Mouse (Mus musculus) B cell, adult (primary cell): ENCODE measurements around the gene Fpgs. TPM values are rescaled to one million over a fixed set of nuclear protein-coding genes. Genes with fewer than 3 reads are reported as not detected.

Experiments
- total RNA-seq: library from RNA; stranded (reverse); gene quantifications from 4 replicates; pipeline ENCODE4 v1.2.4, GENCODE M21; 2023; ENCODE audit not compliant: inconsistent age

Gene Fpgs
- total RNA-seq, result 26.9 to 36.5 TPM (median 31.6 TPM) in 4 replicates

DNA sequence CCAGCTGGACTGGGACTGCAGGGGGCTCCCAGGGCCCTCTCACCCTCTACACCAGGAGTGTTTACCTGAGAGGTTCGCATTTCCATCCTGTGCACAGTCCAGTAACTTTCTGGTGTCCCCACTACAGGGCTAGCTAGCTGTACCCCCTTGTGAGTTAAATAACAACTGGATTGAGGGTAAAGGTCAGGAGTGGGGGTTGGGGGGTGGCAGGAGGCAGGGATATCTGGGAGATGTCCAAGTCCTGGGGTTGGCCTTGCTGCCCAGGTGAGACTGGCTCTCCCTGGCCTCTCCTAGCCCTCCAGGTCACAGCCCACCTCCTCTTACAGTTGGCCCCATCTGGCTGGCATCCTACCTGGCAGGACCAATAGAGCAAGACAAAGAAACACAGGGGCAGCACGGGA, at the start of gene Fpgs:
TSS of gene Fpgs (minus strand) at position 125 of the 401 bp plus-strand sequence.

DNA sequence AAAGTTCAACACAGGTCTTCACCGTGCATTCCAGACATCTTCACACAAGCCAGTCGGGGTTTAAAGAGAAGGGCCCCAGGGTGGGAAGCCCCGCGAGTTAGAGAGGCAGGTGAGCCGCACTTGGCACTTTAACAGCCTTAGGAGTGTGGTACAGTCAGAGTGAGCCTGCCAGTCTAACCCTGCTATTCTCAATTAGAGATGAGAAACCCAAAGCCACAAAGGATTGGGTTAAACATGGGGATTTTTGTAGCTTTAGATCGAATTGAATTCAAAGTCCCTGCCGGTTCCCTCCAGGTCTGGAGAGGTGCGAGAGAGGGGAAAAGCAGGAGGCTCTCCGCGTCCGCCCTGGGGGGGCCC, 36.9 kb upstream of the Fpgs start, which contains the start of gene 6330409D20Rik:
TSS of gene 6330409D20Rik (minus strand) at position 101 of the 357 bp plus-strand sequence.

DNA sequence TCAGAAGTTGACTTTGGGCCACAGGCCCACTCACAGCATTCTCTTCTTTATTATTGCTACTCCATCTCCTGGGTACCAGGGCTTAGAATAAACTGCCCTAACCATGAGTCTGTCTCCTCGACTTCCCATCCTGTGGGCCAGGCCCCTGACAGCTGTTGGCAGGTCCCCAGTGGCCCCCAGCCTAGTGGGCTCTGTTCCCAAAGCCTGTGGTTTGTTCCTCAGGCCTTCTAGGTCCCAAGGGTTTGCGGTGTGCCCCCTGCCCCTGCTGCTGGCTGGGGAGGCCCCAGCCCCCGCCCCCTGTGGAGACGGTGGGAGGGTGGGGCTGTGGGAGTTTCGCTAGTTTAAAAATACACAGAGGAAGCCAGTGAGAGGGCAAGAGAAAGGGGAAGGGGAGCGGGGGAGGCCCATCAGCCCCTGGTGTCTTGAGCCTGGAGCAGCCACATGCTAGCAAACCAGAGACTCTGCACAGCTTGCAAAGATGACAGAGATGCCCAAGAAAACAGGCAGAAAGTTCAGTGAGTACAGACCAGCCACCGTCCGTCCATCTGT, 16.8 kb upstream of the Fpgs start, which contains the start of gene Sh2d3c:
TSS of gene Sh2d3c (plus strand) at position 375 of the 549 bp plus-strand sequence.

GRCm38 (mm10) chr2:32712934-32713817, 9.2 kb upstream of the Fpgs start, which contains the start of gene Cdk9:
Gene Cdk9 (minus strand): TSS chr2:32713076.

DNA sequence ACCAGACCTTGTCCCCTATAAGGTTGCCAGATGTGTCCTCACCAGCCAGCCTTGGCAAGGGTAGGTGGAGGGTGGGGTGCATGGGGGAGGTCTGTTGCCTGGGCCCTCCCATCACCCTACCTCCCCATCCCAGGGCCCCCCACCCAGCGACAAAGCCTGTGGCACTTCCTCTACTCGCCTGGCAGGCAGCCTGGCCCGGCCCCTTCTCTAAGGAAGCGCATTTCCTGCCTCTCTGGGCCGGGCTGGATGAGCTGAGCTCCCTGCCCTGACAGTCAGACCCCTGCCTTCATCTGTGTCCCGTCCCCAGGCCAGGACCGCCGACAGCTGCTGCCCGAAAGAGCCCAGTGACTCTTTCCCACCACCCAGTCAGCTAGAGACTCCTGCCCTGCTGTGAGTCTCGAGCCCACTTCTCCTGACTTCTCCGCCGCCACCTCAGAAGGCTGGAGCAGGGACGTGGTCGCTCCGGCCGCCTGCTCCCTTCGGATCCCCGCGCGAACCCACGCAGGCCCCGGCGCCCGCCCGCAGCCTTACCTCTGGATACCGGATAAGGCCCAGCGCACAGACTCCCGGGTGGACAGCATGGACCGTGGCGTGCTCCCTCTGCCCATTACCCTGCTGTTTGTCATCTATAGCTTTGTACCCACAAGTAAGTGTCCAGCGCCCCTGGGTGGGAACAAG, 57.4 kb downstream of the Fpgs start, which contains the start of gene Eng:
TSS of gene Eng (plus strand) at position 217 of the 678 bp plus-strand sequence.

Other genes with a start within 250 kb of the Fpgs start
- gene Fam102a, start 168.8 kb downstream of the Fpgs start, total RNA-seq, result 61.5 to 65.8 TPM (median 63.9 TPM) in 4 replicates
- gene Dpm2, start 133.3 kb downstream of the Fpgs start, total RNA-seq, result 66.0 to 73.0 TPM (median 69.5 TPM) in 4 replicates
- gene Pip5kl1, start 129.3 kb downstream of the Fpgs start, total RNA-seq, result 0.64 to 0.84 TPM (median 0.79 TPM) in 4 replicates
- not detected in 4 replicates for gene 9430097D07Rik, start 128.5 kb downstream of the Fpgs start, total RNA-seq
- gene St6galnac4, start 117.0 kb downstream of the Fpgs start, total RNA-seq, result 60.4 to 66.2 TPM (median 64.5 TPM) in 4 replicates
- 7.2 to 13.8 TPM (median 9.2 TPM) in 4 replicates for gene St6galnac6, start 104.4 kb downstream of the Fpgs start, total RNA-seq
- 0.26 to 1.2 TPM (median 0.62 TPM) in 4 replicates for gene Ak1, start 82.4 kb downstream of the Fpgs start, total RNA-seq
- gene Eng, start 57.5 kb downstream of the Fpgs start, total RNA-seq, result 0.45 to 0.99 TPM (median 0.67 TPM) in 4 replicates
- gene Cdk9, start 8.9 kb upstream of the Fpgs start, total RNA-seq, result 135 to 164 TPM (median 162 TPM) in 4 replicates
- gene Sh2d3c, start 16.9 kb upstream of the Fpgs start, total RNA-seq, result 89.6 to 94.2 TPM (median 93.4 TPM) in 4 replicates
- gene 6330409D20Rik, start 36.9 kb upstream of the Fpgs start, total RNA-seq, result not detected in 4 replicates
- gene Tor2a, start 53.1 kb upstream of the Fpgs start, total RNA-seq, result 31.3 to 39.1 TPM (median 34.5 TPM) in 4 replicates
- 0.24 to 0.61 TPM in 2 of 4 replicates, not detected in the others for gene Ttc16, start 71.5 kb upstream of the Fpgs start, total RNA-seq
- gene Ptrh1, start 71.6 kb upstream of the Fpgs start, total RNA-seq, result 2.5 to 7.2 TPM (median 3.3 TPM) in 4 replicates
- 0.32 TPM in 1 of 4 replicates, not detected in the others for gene Cfap157, start 80.3 kb upstream of the Fpgs start, total RNA-seq
- gene Stxbp1, start 143.1 kb upstream of the Fpgs start, total RNA-seq, result 3.9 to 5.8 TPM (median 5.1 TPM) in 4 replicates
- 1.4 to 2.3 TPM (median 1.9 TPM) in 4 replicates for gene Fam129b, start 172.0 kb upstream of the Fpgs start, total RNA-seq